Mouse (Mus musculus): ENCODE data around the gene Mcemp1. TPM values are rescaled to one million over a fixed set of nuclear protein-coding genes. Genes with fewer than 3 reads are reported as not detected.

Gene Mcemp1
- total RNA-seq (2021), result under 1 TPM in 1 of 2 experiments, not detected in 1; 0.79 TPM
- long read RNA-seq, experiment 1, result 0 reads
- long read RNA-seq, experiment 2, result 0 reads

DNA sequence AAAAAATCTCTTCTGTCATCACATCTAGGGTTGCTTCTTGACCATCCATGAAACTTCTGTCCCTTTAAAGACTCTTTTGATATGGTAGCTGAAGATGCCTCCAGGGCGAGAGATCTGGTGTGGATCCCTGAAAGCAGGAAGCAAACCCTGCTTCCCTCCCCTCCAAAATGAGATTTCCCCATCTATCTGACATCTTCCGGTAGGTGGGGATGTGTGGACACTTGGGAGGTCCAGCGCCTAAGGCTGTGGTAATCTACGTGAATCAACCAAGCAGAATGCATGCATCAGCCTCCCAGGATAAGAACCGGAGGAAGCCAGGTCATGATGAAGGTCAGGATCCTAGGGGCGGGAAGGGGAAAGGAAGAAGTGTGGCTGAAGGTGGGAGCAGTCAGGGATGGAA, at the start of gene Mcemp1:
TSS of gene Mcemp1 (plus strand) at position 248 of the 400 bp plus-strand sequence.
- no peak for DNase-seq

- DNase-seq, result peak; percentile 97 to 98
Observed at GRCm38 (mm10) chr8:3621199-3621970, 44.2 kb upstream of the Mcemp1 start, which contains the start of the genes Xab2 and Pet100. Gene Xab2, minus strand, starts transcription at chr8:3621316. Gene Pet100, plus strand, starts transcription at chr8:3621548.

DNA sequence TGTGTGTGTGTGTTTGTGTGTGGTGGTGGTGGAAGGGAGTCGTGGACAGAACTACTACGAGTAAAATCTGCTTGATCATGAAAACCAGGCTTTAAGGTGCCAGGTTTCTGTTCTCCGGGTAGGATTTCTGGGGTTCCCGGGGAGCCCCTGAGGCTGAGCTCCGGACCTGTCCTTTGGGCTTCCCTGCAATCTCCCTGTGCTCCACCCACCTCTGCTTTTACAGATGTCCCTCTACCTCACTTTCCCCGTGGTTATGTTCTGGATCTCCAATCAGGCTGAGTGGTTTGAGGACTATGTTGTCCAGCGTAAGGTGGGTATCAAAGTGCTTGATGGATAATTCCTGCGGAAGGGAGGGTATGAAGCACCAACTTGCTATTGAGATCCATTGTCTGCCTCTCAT, 43.4 kb upstream of the Mcemp1 start:
- DNase-seq, result no peak

GRCm38 (mm10) chr8:3625445-3625844, 40.1 kb upstream of the Mcemp1 start, which contains the start of gene Pcp2:
Gene Pcp2, minus strand, starts transcription at chr8:3625545.
- DNase-seq, result no peak

GRCm38 (mm10) chr8:3626971-3627370, 38.6 kb upstream of the Mcemp1 start:
- no peak for DNase-seq

DNA sequence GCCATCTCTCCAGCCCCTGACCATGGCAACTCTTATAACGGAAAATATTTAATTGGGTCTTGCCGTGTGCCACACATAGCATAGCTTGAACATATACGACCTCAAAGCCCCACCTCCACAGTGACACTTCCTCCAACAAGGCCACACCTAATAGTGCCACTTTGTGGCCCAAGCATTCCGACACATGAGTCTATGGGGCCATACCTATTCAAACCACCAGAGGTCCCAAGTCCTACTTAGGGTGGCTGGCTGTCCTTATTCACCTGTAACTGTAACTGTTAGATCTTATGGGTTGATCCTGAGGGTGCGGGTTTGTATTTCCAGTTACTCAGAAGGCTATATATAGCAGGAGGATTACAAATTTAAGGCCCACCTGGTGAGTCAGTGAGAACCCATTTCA, 37.5 kb upstream of the Mcemp1 start:
- no peak for DNase-seq

- peak; percentile 86 to 88 for DNase-seq
Observed at GRCm38 (mm10) chr8:3630647-3631477, 34.7 kb upstream of the Mcemp1 start, which contains the start of gene Stxbp2. Gene Stxbp2, plus strand, starts transcription at chr8:3630955.

DNA sequence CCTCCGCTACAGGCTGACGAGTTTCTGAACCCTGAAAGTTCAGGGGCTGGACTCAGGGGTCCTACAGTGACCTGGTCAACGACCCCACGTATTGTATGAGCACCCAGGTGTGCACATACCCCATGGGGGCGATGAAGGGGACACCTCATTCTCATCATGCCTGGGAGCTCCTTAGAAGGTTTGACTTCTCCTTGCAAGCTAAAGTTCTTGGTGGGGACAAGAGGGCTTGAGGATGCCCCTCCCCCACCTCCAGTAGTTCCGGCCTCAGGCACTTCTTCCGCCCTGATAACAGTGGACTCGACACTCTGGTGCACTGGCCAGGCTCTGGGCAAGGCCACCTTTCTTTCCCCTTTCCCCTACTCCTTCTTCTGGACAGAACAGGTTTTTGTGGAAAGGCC, 34.1 kb upstream of the Mcemp1 start:
- peak in 1 of 2 experiments; percentile 35 for DNase-seq

DNA sequence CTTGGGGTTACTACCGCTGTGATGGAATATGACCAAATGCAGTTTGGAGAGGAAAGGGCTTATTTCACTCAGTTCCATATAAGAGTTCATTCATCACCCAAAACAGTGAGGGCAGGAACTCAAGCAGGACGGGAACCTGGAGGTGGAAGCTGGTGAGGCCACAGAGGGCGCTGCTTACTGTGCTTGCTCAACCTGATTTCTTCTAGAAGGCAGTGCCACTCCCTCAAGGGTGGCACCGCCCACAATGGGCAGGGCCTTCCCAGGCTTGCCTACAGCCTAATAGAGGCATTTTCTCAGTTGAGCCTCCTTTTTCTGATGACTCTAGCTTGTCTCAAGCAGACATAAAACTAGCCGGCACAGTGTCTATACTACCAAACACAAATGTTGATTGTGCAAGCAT, 19.8 kb upstream of the Mcemp1 start:
- peak; percentile 76 to 77 for DNase-seq

DNA sequence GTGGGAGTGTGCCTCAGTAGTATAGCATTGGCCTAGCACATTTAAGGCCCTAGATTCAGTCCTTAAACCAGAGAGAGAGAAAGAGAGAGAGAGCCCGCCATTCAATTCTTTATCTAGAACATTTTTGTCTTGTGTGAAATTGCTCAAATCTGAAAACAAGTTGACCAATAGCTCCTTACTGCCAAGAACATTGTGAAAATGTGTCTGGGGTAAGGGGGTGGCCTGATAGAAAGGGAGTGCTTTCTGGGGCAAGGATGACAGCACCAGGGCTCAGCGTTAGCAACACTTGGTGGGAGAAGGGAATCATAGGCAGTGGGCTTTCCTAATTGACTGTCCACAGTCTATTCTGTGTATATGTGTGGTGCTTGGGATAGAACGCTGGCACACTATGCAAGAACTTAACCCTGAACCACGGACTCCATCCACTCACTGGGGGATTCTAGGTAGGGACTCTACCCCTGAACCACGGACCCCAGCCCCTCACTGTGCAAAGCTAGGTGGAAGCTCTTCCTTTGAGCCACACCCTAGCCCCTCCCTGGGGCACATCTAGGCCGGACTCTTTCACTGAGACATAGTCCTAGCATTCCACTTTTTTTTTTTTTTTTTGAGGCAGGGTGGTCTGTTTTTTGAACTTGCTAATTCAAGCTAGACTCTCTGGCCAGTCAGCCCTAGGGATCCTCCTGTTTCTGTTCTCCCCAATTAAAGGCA, 18.6 kb upstream of the Mcemp1 start:
- no peak for DNase-seq

DNA sequence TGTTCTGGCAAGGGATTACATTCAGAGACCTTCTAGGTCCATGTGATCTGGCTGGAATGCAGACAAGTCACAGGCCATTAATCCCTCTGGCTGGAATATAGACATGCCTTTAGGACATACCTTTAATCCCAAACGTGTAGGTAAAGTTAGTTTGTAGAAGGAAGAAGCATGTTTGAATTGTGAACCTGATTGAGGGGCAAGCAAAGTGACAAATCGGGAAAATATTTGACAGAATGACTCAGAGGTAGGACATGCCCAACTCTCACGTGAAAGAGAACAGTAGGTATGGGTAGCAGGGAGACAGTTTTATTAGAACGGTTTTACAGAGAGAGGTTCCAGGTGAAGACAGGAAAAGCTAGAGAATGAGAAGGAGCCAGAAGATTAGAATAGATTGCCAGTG, 18.0 kb upstream of the Mcemp1 start:
- DNase-seq, result no peak

- DNase-seq, result no peak
Observed at GRCm38 (mm10) chr8:3648268-3648667, 17.3 kb upstream of the Mcemp1 start.

DNA sequence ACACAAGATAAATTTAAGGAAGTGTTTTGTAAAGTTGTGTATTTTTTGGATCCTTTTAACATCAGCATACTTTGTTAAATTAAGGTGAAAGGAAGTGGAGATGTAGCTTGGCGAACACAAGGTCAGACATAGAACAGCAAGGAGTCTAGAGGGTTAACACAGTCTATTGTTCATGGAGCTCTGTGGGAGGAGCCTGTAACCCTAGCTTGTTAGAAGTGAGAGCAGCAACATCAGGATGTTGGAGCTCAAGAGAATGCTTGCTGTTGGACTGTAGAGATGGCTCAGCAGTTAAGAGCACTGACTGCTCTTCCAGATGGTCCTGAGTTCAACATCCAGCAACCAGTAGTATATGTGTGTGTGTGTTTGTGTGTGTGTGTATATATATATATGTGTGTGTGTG, 16.6 kb upstream of the Mcemp1 start:
- DNase-seq, result no peak

- DNase-seq, result no peak
Observed at GRCm38 (mm10) chr8:3652845-3653244, 12.7 kb upstream of the Mcemp1 start.

DNA sequence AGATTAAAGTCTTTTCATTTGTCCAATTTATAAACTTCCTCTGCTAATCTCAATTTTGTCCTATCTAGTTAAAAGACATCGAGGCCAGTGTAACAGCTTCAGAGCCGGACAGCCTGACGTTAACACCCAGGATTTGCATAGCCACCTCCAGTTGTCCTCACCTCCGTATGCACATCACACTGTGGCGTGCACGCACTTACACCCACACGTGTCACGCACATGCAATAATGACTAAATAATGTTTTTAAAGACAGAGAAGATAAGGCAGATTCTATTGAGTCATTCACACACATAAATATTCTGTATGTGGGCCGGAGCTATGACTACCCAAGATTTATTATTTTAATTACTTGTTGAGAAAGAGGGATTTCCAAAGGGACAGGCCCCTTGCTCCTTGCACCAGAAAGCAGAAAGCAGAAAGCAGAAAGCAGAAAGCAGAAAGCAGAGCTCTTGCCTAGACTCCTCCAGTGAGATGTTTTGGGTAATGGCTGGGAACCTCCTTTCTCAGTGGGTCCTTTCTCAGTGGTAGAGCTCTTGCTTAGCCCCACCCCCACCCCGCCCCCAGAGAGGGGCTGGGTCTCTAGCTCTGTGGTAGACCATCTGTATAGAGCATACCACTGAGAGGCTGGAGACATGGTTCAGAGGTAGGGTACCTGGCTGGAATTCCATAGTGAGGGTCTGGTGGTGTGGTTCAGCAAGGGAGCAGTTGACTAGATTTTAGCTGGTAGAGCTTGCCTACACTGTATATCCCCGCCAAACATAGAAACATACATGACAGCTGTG, 10.6 kb upstream of the Mcemp1 start:
- DNase-seq, result no peak

DNA sequence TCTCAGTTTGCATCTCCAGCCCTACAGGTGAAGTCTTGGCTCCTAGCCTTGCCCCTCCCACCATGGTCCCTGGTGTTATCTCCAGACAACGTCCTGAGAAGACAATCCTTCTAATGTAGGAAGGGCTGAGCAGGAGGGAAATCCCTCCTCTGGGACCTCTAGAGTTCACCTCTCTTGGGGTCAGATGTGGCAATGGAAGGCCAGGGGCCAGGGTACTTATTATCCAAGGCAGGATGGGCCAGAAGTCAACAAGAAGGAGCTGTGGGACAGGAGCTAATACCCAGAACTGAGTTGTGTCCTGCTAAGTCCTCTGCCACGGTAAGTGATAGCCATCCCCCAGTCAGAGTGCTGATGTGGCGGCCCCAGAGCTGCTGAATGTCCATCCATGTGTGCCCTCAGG, 10.0 kb upstream of the Mcemp1 start, which contains the start of gene Retn:
TSS of gene Retn (plus strand) at position 245 of the 400 bp plus-strand sequence.
- DNase-seq, result no peak

DNA sequence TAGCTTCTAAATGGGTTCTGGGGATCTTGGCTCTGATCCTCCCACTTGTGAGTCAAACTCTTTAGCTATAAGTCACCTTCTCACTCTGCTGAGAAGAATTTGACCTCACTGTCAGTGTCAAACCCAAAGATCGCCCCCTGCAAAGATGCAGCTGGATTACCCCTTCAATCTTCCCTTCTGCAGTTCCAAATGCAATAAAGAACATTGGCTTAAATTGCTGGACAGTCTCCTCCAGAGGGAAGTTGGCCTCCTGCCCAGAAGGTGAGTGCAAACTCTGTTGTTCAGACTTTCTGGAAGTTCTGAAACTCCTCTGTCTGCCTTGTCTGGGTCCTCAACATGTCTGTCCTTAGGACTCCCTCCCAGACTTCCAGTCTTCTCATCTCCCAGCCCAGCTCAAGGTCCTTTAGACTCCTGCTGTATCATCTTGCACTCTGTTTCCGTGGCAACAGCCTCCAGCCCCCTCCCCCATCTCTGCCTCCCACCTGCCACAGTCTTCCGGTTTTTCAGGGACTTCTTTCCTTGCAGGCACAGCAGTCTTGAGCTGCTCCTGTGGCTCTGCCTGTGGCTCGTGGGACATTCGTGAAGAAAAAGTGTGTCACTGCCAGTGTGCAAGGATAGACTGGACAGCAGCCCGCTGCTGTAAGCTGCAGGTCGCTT, 8.7 kb upstream of the Mcemp1 start:
- peak in 1 of 2 experiments; percentile 32 for DNase-seq

DNA sequence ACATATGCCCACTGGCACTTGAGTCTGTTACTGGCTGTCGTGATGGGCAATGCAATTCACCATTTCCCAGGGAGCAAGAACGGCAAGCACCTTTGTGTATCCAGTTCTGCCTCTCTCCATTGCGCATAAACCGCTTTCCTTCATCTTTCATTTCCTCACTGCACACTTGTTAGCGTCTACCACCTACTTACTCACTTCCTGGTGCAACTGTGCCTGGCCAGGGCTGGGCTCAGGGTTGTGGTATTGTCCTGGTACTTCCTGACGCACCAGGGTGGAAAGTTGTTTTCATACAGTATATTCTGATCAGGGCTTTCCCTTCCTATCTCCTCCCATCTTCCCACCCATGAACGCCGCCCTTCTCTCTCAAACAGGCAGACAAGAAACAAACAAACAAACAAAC, 4.7 kb upstream of the Mcemp1 start:
- DNase-seq, result no peak

GRCm38 (mm10) chr8:3664405-3664804, 1.1 kb upstream of the Mcemp1 start:
- no peak for DNase-seq

- DNase-seq, result no peak
Observed at GRCm38 (mm10) chr8:3670388-3670787, 4.8 kb downstream of the Mcemp1 start.

DNA sequence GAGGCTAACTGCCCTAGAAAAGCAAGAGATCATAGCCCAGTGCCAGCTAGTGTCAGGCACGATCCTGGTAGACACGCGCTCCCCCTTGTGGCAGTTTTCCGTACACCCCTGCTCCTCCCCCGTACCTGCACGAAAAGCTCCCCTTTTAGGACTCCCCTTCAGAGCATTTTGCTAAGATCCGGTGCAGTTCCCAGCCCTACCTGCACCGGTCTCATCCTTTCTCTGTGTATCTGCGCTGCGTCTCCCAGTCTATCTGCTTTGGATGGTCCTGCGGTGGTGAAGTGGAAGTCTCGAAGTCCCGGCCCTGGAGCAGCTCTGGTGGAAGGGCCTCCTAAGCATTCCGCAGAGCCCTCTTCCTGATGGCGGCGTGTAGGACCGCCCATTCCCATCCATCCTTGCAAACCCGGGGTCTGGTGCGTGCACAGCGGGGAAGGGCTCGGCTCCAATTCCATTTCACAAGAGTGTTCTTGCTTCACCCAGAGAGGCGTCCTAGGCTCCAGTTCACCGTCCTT, 6.5 kb downstream of the Mcemp1 start, which contains the start of gene Fcor:
TSS of gene Fcor (minus strand) at position 383 of the 512 bp plus-strand sequence.
- DNase-seq, result peak; percentile 86 to 90

All from adrenal gland, postnatal 36 days (tissue).